8 mouse cellular contexts compared by ENCODE assay signal in genomic region chr6:24527155-24528063, GRCm38 (mm10). TPM values are rescaled to one million over a fixed set of nuclear protein-coding genes. Genes with fewer than 3 reads are reported as not detected.
DNase-seq lines count a peak whose midpoint lies in the region; ATAC-seq and TF ChIP-seq lines count a peak whose summit lies in the region.

Gene Ndufa5, minus strand, starts transcription at chr6:24528013.

- TF ChIP-seq EP300 in ES-Bruce4 (IDR thresholded peaks at IDR 0.05; ENCODE audit: insufficient read depth, low read depth, low read length) = peak; percentile 40; the same call in 1 of the 2 replicates
- TF ChIP-seq EP300 in liver, postnatal 0 days (IDR thresholded peaks at IDR 0.05; ENCODE audit: low read depth) = no peak; the same call in 1 of the 2 replicates

- H3K36me3 ChIP-seq in ES-Bruce4 (ENCODE audit: control insufficient read depth, insufficient read depth, low read length, poor library complexity, severe bottlenecking) = peaks cover 2% of the 10 kb centered on the region
- H3K36me3 ChIP-seq in forebrain, embryonic 13.5 days (ENCODE audit: poor library complexity, severe bottlenecking) = peaks cover 2% of the 10 kb centered on the region
- H3K36me3 ChIP-seq in liver, postnatal 0 days (replicated peaks; ENCODE audit: insufficient read depth, low read length) = peaks cover 7% of the 10 kb centered on the region; the same call in 1 of the 2 replicates
- 0 out of 2 replicates have a peak, but pooled peaks cover under 1% of the 10 kb centered on the region for H3K36me3 ChIP-seq in neural tube, embryonic 14.5 days (ENCODE audit: control insufficient read depth, insufficient read depth, low read length)

- no peaks in the 10 kb centered on the region for H3K9me3 ChIP-seq in ES-Bruce4 (replicated peaks; ENCODE audit: control insufficient read depth, insufficient read depth, low read length, poor library complexity, severe bottlenecking)
- no peaks in the 10 kb centered on the region for H3K9me3 ChIP-seq in forebrain, embryonic 13.5 days (replicated peaks)
- H3K9me3 ChIP-seq in liver, postnatal 0 days (ENCODE audit: low read length) = no peaks in the 10 kb centered on the region
- H3K9me3 ChIP-seq in neural tube, embryonic 14.5 days (ENCODE audit: control insufficient read depth, low read length) = no peaks in the 10 kb centered on the region

- H3K27me3 ChIP-seq in ES-Bruce4 (ENCODE audit: control insufficient read depth, insufficient read depth, low read length, poor library complexity, severe bottlenecking) = no peaks in the 10 kb centered on the region
- no peaks in the 10 kb centered on the region for H3K27me3 ChIP-seq in forebrain, embryonic 13.5 days
- H3K27me3 ChIP-seq in liver, postnatal 0 days (ENCODE audit: insufficient read depth, low read length) = no peaks in the 10 kb centered on the region
- H3K27me3 ChIP-seq in neural tube, embryonic 14.5 days (ENCODE audit: control insufficient read depth, insufficient read depth, low read length) = no peaks in the 10 kb centered on the region

- no peaks in the 10 kb centered on the region for H3K4me1 ChIP-seq in ES-Bruce4 (ENCODE audit: control insufficient read depth, insufficient read depth, low read length)
- H3K4me1 ChIP-seq in forebrain, embryonic 13.5 days = peaks cover 20% of the 10 kb centered on the region
- peaks cover 12% of the 10 kb centered on the region for H3K4me1 ChIP-seq in liver, postnatal 0 days (ENCODE audit: insufficient read depth)
- peaks cover 16% of the 10 kb centered on the region for H3K4me1 ChIP-seq in neural tube, embryonic 14.5 days (ENCODE audit: control insufficient read depth, insufficient read depth, low read length)

- no peak for TF ChIP-seq CTCF in ES-Bruce4 (IDR thresholded peaks at IDR 0.05; ENCODE audit: low read depth, low read length)
- TF ChIP-seq CTCF in liver, postnatal 0 days (IDR thresholded peaks at IDR 0.05; ENCODE audit: low read depth) = no peak; the same call in 1 of the 2 replicates

- peak; percentile 95 for ATAC-seq in cerebellum, adult (ENCODE audit: insufficient number of reproducible peaks, low FRiP score, low TSS enrichment)
- peak; percentile 98 for ATAC-seq in forebrain, embryonic 13.5 days
- ATAC-seq in liver, postnatal 0 days = peak; percentile 99
- ATAC-seq in neural tube, embryonic 14.5 days (ENCODE audit: low read depth) = peak; percentile 99

- H3K4me3 ChIP-seq in ES-Bruce4 (ENCODE audit: low read depth, low read length) = peak within 1 kb of the TSS; percentile 96
- H3K4me3 ChIP-seq in forebrain, embryonic 13.5 days = peak within 1 kb of the TSS; percentile 85
- peak within 1 kb of the TSS; percentile 84 for H3K4me3 ChIP-seq in liver, postnatal 0 days (ENCODE audit: low read depth, low read length)
- H3K4me3 ChIP-seq in neural tube, embryonic 14.5 days (ENCODE audit: low read depth, low read length) = peak within 1 kb of the TSS; percentile 74

- H3K9ac ChIP-seq in ES-Bruce4 (ENCODE audit: low read depth, poor library complexity, severe bottlenecking) = peak within 1 kb of the TSS; percentile 45
- H3K9ac ChIP-seq in forebrain, embryonic 13.5 days = peak within 1 kb of the TSS; percentile 80
- peak within 1 kb of the TSS; percentile 82 for H3K9ac ChIP-seq in liver, postnatal 0 days (replicated peaks)
- peak within 1 kb of the TSS; percentile 63 for H3K9ac ChIP-seq in neural tube, embryonic 14.5 days (replicated peaks; ENCODE audit: low read depth, low read length)

- under 1% methylated on average over 53 of the region's 53 CpGs for WGBS in forebrain, embryonic 13.5 days
- WGBS in large intestine, adult 2 months = under 1% methylated on average over 53 of the region's 53 CpGs
- WGBS in liver, postnatal 0 days (ENCODE audit: insufficient replicate concordance) = under 1% methylated on average over 53 of the region's 53 CpGs
- under 1% methylated on average over 53 of the region's 53 CpGs for WGBS in neural tube, embryonic 14.5 days

- H3K27ac ChIP-seq in ES-Bruce4 (ENCODE audit: insufficient read depth, low read length) = no peak within 1 kb of the TSS
- no peak within 1 kb of the TSS for H3K27ac ChIP-seq in forebrain, embryonic 13.5 days
- peak within 1 kb of the TSS; percentile 59 for H3K27ac ChIP-seq in liver, postnatal 0 days (ENCODE audit: low read depth)
- H3K27ac ChIP-seq in neural tube, embryonic 14.5 days (ENCODE audit: low read depth, low read length) = 0 out of 2 replicates have a peak within 1 kb of the TSS, but pooled peaks have one; percentile 39

- peak; percentile 43 for TF ChIP-seq POLR2A in ES-Bruce4 (IDR thresholded peaks at IDR 0.05; ENCODE audit: insufficient read depth, low read length)

- peak within 1 kb of the TSS; percentile 78 for H3K4me2 ChIP-seq in forebrain, embryonic 13.5 days
- H3K4me2 ChIP-seq in liver, postnatal 0 days (ENCODE audit: low read depth, low read length) = peak within 1 kb of the TSS; percentile 89
- H3K4me2 ChIP-seq in neural tube, embryonic 14.5 days (ENCODE audit: low read depth, low read length) = peak within 1 kb of the TSS; percentile 81

- intact Hi-C loops in heart, postnatal 10 days (cut with DNase I) = loop anchor here (2.0 kb wide), 1 partner anchor 193 kb away; no protein-coding TSS in a partner anchor

- DNase-seq in heart, postnatal 10 days = peak; percentile 94
- DNase-seq in large intestine, adult 2 months (ENCODE audit: low read depth, low spot score) = peak; percentile 95
- peak; percentile 91 for DNase-seq in liver, postnatal 0 days
- peak; percentile 91 for DNase-seq in testis, postnatal 10 days (ENCODE audit: low spot score)

RNA-seq across cellular contexts. Expression of gene Ndufa5, which starts in this region (rescaled TPM):
- 80.6 and 104 TPM in 2 replicates for polyA plus RNA-seq in ES-Bruce4 (2011; ENCODE audit: insufficient read depth, insufficient read length, low read depth, missing spikeins)
- polyA plus RNA-seq in forebrain, embryonic 13.5 days (2015; fragmentation: Nextera tagmentation; extraction: Ambion mirVana) = 316 and 362 TPM in 2 replicates
- 1,000 to 10,000 TPM; 1,040 to 1,065 TPM for total RNA-seq in heart, postnatal 10 days (2021)
- 3.9 and 5.0 TPM in 2 replicates for polyA plus RNA-seq in large intestine, adult 2 months (2012; rRNA removed)
- polyA plus RNA-seq in liver, postnatal 0 days (2015; fragmentation: Nextera tagmentation; extraction: Ambion mirVana) = 303 and 316 TPM in 2 replicates
- 452 and 485 TPM in 2 replicates for polyA plus RNA-seq in neural tube, embryonic 14.5 days (2014; fragmentation: Nextera tagmentation; extraction: Ambion mirVana)

Comparison
In these comparisons a context has a peak if more than half of its experiments do, and no peak if none do; other contexts are left out.
1. RNA of gene Ndufa5 (polyA plus RNA-seq): 452 to 485 TPM in neural tube, embryonic 14.5 days, 316 to 362 TPM in forebrain, embryonic 13.5 days, 303 to 316 TPM in liver, postnatal 0 days and 80.6 to 104 TPM in ES-Bruce4; 3.9 to 5.0 TPM in large intestine, adult 2 months; every median in the first group is over 10 times any median in the second.
2. H3K27ac ChIP-seq: peak in liver, postnatal 0 days (single experiment) and neural tube, embryonic 14.5 days (single experiment); none in ES-Bruce4 (single experiment) and forebrain, embryonic 13.5 days (single experiment).
3. Peak in every context shown above with its lines, with median percentiles within 50 percentile points of each other: H3K4me3 ChIP-seq, H3K9ac ChIP-seq, ATAC-seq, H3K4me2 ChIP-seq and DNase-seq.